Mouse (Mus musculus): ENCODE results near the gene Prkg1. TPM values are rescaled to one million over a fixed set of nuclear protein-coding genes. Genes with fewer than 3 reads are reported as not detected.

Prkg1 gene
- polyA plus RNA-seq (2015; fragmentation: Nextera tagmentation; extraction: Ambion mirVana): 7.7 and 8.4 TPM in 2 replicates

GRCm38 (mm10) chr19:31764801-31765340, at the start of gene Prkg1:
Prkg1 (minus strand) TSS chr19:31765033.
- peak within 1 kb of the TSS; percentile 57 for H3K4me3 ChIP-seq
- peaks cover 25% of the 10 kb centered on the region for H3K4me1 ChIP-seq
- H3K27me3 ChIP-seq: peaks cover 69% of the 10 kb centered on the region
- H3K9me3 ChIP-seq: no peaks in the 10 kb centered on the region
- under 1% methylated on average over 22 of the region's 23 CpGs for WGBS
- H3K27ac ChIP-seq: no peak within 1 kb of the TSS
- H3K9ac ChIP-seq: peak within 1 kb of the TSS; percentile 65
- peak; percentile 69 for ATAC-seq (ENCODE audit: low FRiP score, low read depth)
- no peaks in the 10 kb centered on the region for H3K36me3 ChIP-seq
- peak within 1 kb of the TSS; percentile 96 for H3K4me2 ChIP-seq (replicated peaks)

- Histone ChIP-seq H3K9me3 (no peaks in the 10 kb centered on the region), H3K36me3 (no peaks in the 10 kb centered on the region), H3K4me1 (no peaks in the 10 kb centered on the region), H3K27me3 (no peaks in the 10 kb centered on the region), H3K4me2 (replicated peaks) (no peak overlapping the region), H3K27ac (no peak overlapping the region), H3K9ac (no peak overlapping the region), H3K4me3 (no peak overlapping the region)
- ATAC-seq (ENCODE audit: low FRiP score, low read depth): no peak
- WGBS: 65% methylated on average over 4 of the region's 4 CpGs
These were observed 48.3 kb upstream of the Prkg1 start for GRCm38 (mm10) chr19:31813087-31813486.

- no peak for ATAC-seq (ENCODE audit: low FRiP score, low read depth)
- H3K9me3 ChIP-seq: no peaks in the 10 kb centered on the region
- no peak overlapping the region for H3K4me3 ChIP-seq
- no peak overlapping the region for H3K27ac ChIP-seq
- WGBS: 22% methylated on average over 5 of the region's 5 CpGs
- H3K4me1 ChIP-seq: no peaks in the 10 kb centered on the region
- no peak overlapping the region for H3K4me2 ChIP-seq (replicated peaks)
- no peak overlapping the region for H3K9ac ChIP-seq
- H3K36me3 ChIP-seq: no peaks in the 10 kb centered on the region
- no peaks in the 10 kb centered on the region for H3K27me3 ChIP-seq
These were observed 46.5 kb upstream of the Prkg1 start for GRCm38 (mm10) chr19:31811371-31811770.

GRCm38 (mm10) chr19:31805391-31805790, 40.6 kb upstream of the Prkg1 start:
- H3K9ac ChIP-seq: no peak overlapping the region
- H3K27me3 ChIP-seq: no peaks in the 10 kb centered on the region
- WGBS: 54% methylated on average over 7 of the region's 7 CpGs
- no peak overlapping the region for H3K4me2 ChIP-seq (replicated peaks)
- 0 out of 2 replicates have a peak, but pooled peaks have one; percentile 57 for ATAC-seq (ENCODE audit: low FRiP score, low read depth)
- H3K9me3 ChIP-seq: no peaks in the 10 kb centered on the region
- no peaks in the 10 kb centered on the region for H3K36me3 ChIP-seq
- no peak overlapping the region for H3K27ac ChIP-seq
- no peaks in the 10 kb centered on the region for H3K4me1 ChIP-seq
- no peak overlapping the region for H3K4me3 ChIP-seq

GRCm38 (mm10) chr19:31795485-31796046, 30.7 kb upstream of the Prkg1 start:
- no peaks in the 10 kb centered on the region for H3K27me3 ChIP-seq
- WGBS: 53% methylated on average over 9 of the region's 9 CpGs
- no peak overlapping the region for H3K4me3 ChIP-seq
- no peak overlapping the region for H3K27ac ChIP-seq
- H3K9me3 ChIP-seq: no peaks in the 10 kb centered on the region
- peak; percentile 82; the same call in 1 of the 2 replicates for ATAC-seq (ENCODE audit: low FRiP score, low read depth)
- H3K9ac ChIP-seq: no peak overlapping the region
- no peak overlapping the region for H3K4me2 ChIP-seq (replicated peaks)
- no peaks in the 10 kb centered on the region for H3K4me1 ChIP-seq
- H3K36me3 ChIP-seq: no peaks in the 10 kb centered on the region

- H3K27ac ChIP-seq: no peak overlapping the region
- no peaks in the 10 kb centered on the region for H3K27me3 ChIP-seq
- no peaks in the 10 kb centered on the region for H3K36me3 ChIP-seq
- H3K9me3 ChIP-seq: no peaks in the 10 kb centered on the region
- no peaks in the 10 kb centered on the region for H3K4me1 ChIP-seq
- no peak overlapping the region for H3K9ac ChIP-seq
- H3K4me3 ChIP-seq: no peak overlapping the region
- no peak overlapping the region for H3K4me2 ChIP-seq (replicated peaks)
- no peak for ATAC-seq (ENCODE audit: low FRiP score, low read depth)
- WGBS: 29% methylated on average over 3 of the region's 3 CpGs
These were observed 26.9 kb upstream of the Prkg1 start for GRCm38 (mm10) chr19:31791724-31792123.

- no peak overlapping the region for H3K4me3 ChIP-seq
- H3K4me2 ChIP-seq (replicated peaks): no peak overlapping the region
- H3K27me3 ChIP-seq: no peaks in the 10 kb centered on the region
- ATAC-seq (ENCODE audit: low FRiP score, low read depth): no peak
- 85% methylated on average over 3 of the region's 3 CpGs for WGBS
- no peaks in the 10 kb centered on the region for H3K36me3 ChIP-seq
- no peak overlapping the region for H3K9ac ChIP-seq
- no peaks in the 10 kb centered on the region for H3K4me1 ChIP-seq
- H3K9me3 ChIP-seq: no peaks in the 10 kb centered on the region
- no peak overlapping the region for H3K27ac ChIP-seq
These were observed 16.7 kb upstream of the Prkg1 start for GRCm38 (mm10) chr19:31781521-31782018.

- WGBS: 62% methylated on average over 2 of the region's 2 CpGs
- Histone ChIP-seq H3K27me3 (no peaks in the 10 kb centered on the region), H3K4me3 (no peak overlapping the region), H3K4me1 (no peaks in the 10 kb centered on the region), H3K9ac (no peak overlapping the region), H3K9me3 (no peaks in the 10 kb centered on the region), H3K36me3 (no peaks in the 10 kb centered on the region), H3K4me2 (replicated peaks) (no peak overlapping the region), H3K27ac (no peak overlapping the region)
- ATAC-seq (ENCODE audit: low FRiP score, low read depth): no peak
These were observed 16.2 kb upstream of the Prkg1 start for GRCm38 (mm10) chr19:31781077-31781476.

- no peak for ATAC-seq (ENCODE audit: low FRiP score, low read depth)
These were observed 15.4 kb upstream of the Prkg1 start for GRCm38 (mm10) chr19:31780222-31780621.

GRCm38 (mm10) chr19:31779021-31779420, 14.2 kb upstream of the Prkg1 start:
- H3K4me1 ChIP-seq: no peaks in the 10 kb centered on the region
- 85% methylated on average over 4 of the region's 4 CpGs for WGBS
- H3K36me3 ChIP-seq: no peaks in the 10 kb centered on the region
- no peak overlapping the region for H3K27ac ChIP-seq
- no peak overlapping the region for H3K4me3 ChIP-seq
- no peaks in the 10 kb centered on the region for H3K9me3 ChIP-seq
- no peak overlapping the region for H3K4me2 ChIP-seq (replicated peaks)
- H3K27me3 ChIP-seq: no peaks in the 10 kb centered on the region
- no peak for ATAC-seq (ENCODE audit: low FRiP score, low read depth)
- H3K9ac ChIP-seq: no peak overlapping the region

More at GRCm38 (mm10) chr19:31780222-31780621, 15.4 kb upstream of the Prkg1 start:
- no peaks in the 10 kb centered on the region for H3K27me3 ChIP-seq
- no peak overlapping the region for H3K9ac ChIP-seq
- 88% methylated on average over 1 of the region's 1 CpGs for WGBS
- H3K4me3 ChIP-seq: no peak overlapping the region
- no peaks in the 10 kb centered on the region for H3K4me1 ChIP-seq
- H3K4me2 ChIP-seq (replicated peaks): no peak overlapping the region
- no peak overlapping the region for H3K27ac ChIP-seq
- no peaks in the 10 kb centered on the region for H3K36me3 ChIP-seq
- no peaks in the 10 kb centered on the region for H3K9me3 ChIP-seq

- H3K9ac ChIP-seq: no peak overlapping the region
- H3K4me3 ChIP-seq: no peak overlapping the region
- 5% methylated on average over 3 of the region's 3 CpGs for WGBS
- no peak overlapping the region for H3K27ac ChIP-seq
- H3K4me1 ChIP-seq: peaks cover 25% of the 10 kb centered on the region
- no peaks in the 10 kb centered on the region for H3K36me3 ChIP-seq
- H3K9me3 ChIP-seq: no peaks in the 10 kb centered on the region
- H3K4me2 ChIP-seq (replicated peaks): no peak overlapping the region
- no peak for ATAC-seq (ENCODE audit: low FRiP score, low read depth)
- peaks cover 55% of the 10 kb centered on the region for H3K27me3 ChIP-seq
These were observed 2.2 kb upstream of the Prkg1 start for GRCm38 (mm10) chr19:31767004-31767403.

- H3K36me3 ChIP-seq: no peaks in the 10 kb centered on the region
- peaks cover 63% of the 10 kb centered on the region for H3K27me3 ChIP-seq
- WGBS: 32% methylated on average over 4 of the region's 4 CpGs
- no peak overlapping the region for H3K9ac ChIP-seq
- peaks cover 25% of the 10 kb centered on the region for H3K4me1 ChIP-seq
- peak overlapping the region; percentile 96 for H3K4me2 ChIP-seq (replicated peaks)
- ATAC-seq (ENCODE audit: low FRiP score, low read depth): peak; percentile 2; the same call in 1 of the 2 replicates
- no peak overlapping the region for H3K27ac ChIP-seq
- no peaks in the 10 kb centered on the region for H3K9me3 ChIP-seq
- H3K4me3 ChIP-seq: no peak overlapping the region
These were observed 618 bp upstream of the Prkg1 start for GRCm38 (mm10) chr19:31765451-31765850.
